Mouse (Mus musculus) myocyte (in vitro differentiated cells): ENCODE data around the gene Tm2d3.

Source experiments
- CEBPB ChIP-seq: IDR thresholded peaks from 2 replicates; pipeline ENCODE4 v1.6.1; 2011; ENCODE audit warnings: mild to moderate bottlenecking, moderate library complexity; ENCODE audit not compliant: poor library complexity, insufficient read depth, severe bottlenecking
- E2F4 ChIP-seq: IDR thresholded peaks from one replicate; pipeline ENCODE4 v1.6.1; 2011; ENCODE audit warnings: mild to moderate bottlenecking, control low read depth, moderate library complexity; ENCODE audit not compliant: insufficient read depth
- MAX ChIP-seq: IDR thresholded peaks from one replicate; pipeline ENCODE4 v1.6.1; 2011; ENCODE audit warnings: low read depth, mild to moderate bottlenecking, control low read depth
- MYOD1 ChIP-seq, 3 experiments: IDR thresholded peaks; one replicate each; pipeline ENCODE4 v1.6.1; 2011; ENCODE audit warnings: control low read depth in 2 of 3, low read depth in 2 of 3, mild to moderate bottlenecking in 2 of 3, moderate library complexity in 1 of 3; ENCODE audit not compliant: insufficient read length in 2 of 3, control insufficient read depth in 1 of 3
- MYOG ChIP-seq, 3 experiments: IDR thresholded peaks; one replicate each; pipeline ENCODE4 v1.6.1; 2011; ENCODE audit warnings: control low read depth in 2 of 3, low read depth in 2 of 3, mild to moderate bottlenecking in 2 of 3; ENCODE audit not compliant: insufficient read length in 2 of 3, control insufficient read depth in 1 of 3, insufficient read depth in 1 of 3
- POLR2A ChIP-seq: IDR thresholded peaks from one replicate; pipeline ENCODE4 v1.6.1; 2011; ENCODE audit warnings: low read depth, mild to moderate bottlenecking, control low read depth, moderate library complexity; ENCODE audit not compliant: insufficient read length
- POLR2AphosphoS2 ChIP-seq: IDR thresholded peaks from one replicate; pipeline ENCODE4 v1.6.1; 2011; ENCODE audit warnings: low read depth, control low read depth; ENCODE audit not compliant: insufficient read length
- REST ChIP-seq: IDR thresholded peaks from one replicate; pipeline ENCODE4 v1.6.1; 2011; ENCODE audit warnings: mild to moderate bottlenecking, control low read depth, moderate library complexity; ENCODE audit not compliant: insufficient read depth, insufficient read length
- SRF ChIP-seq: IDR thresholded peaks from one replicate; pipeline ENCODE4 v1.6.1; 2011; ENCODE audit warnings: low read depth; ENCODE audit not compliant: control insufficient read depth, insufficient read length
- TCF12 ChIP-seq: IDR thresholded peaks from one replicate; pipeline ENCODE4 v1.6.1; 2011; ENCODE audit warnings: mild to moderate bottlenecking, control low read depth; ENCODE audit not compliant: poor library complexity, insufficient read depth, severe bottlenecking
- TCF3 ChIP-seq: IDR thresholded peaks from one replicate; pipeline ENCODE4 v1.6.1; 2011; ENCODE audit warnings: low read depth, control low read depth; ENCODE audit not compliant: insufficient read length
- USF1 ChIP-seq: IDR thresholded peaks from one replicate; pipeline ENCODE4 v1.6.1; 2011; ENCODE audit warnings: low read depth, mild to moderate bottlenecking, control low read depth, moderate library complexity

- TF ChIP-seq CEBPB: no peak
- TF ChIP-seq POLR2AphosphoS2: no peak
- TF ChIP-seq POLR2A: no peak
- TF ChIP-seq MYOG (IDR thresholded peaks at IDR 0.05; ENCODE audit: control insufficient read depth in 1 of 3, insufficient read depth in 1 of 3, insufficient read length in 2 of 3, low read depth in 2 of 3): no peak
- TF ChIP-seq MAX: no peak
- TF ChIP-seq MYOD1 (IDR thresholded peaks at IDR 0.05; ENCODE audit: control insufficient read depth in 1 of 3, insufficient read length in 2 of 3, low read depth in 2 of 3): no peak
- TF ChIP-seq TCF12: no peak
- TF ChIP-seq E2F4: no peak
- TF ChIP-seq USF1: no peak
- no peak for TF ChIP-seq TCF3
- no peak for TF ChIP-seq REST
- no peak for TF ChIP-seq SRF
Observed at GRCm38 (mm10) chr7:65667491-65667890, 23.5 kb upstream of the Tm2d3 start.
